Mouse (Mus musculus) bone marrow, adult 2 months (tissue): ENCODE results near the gene Aldh9a1.

Experiments used
- CTCF ChIP-seq: fragments of 200-500 bp; IDR thresholded peaks from 2 replicates; pipeline ENCODE4 v1.5.1; 2011; ENCODE audit warnings: low read length, control low read depth; ENCODE audit not compliant: control insufficient read depth, insufficient read depth
- POLR2A ChIP-seq: fragments of 200-500 bp; IDR thresholded peaks from 2 replicates; pipeline ENCODE4 v1.6.1; 2011; ENCODE audit warnings: low read depth, mild to moderate bottlenecking, control low read depth, low read length, borderline replicate concordance; ENCODE audit not compliant: control insufficient read depth

GRCm38 (mm10) chr1:167385636-167386035, 35.8 kb downstream of the Aldh9a1 start:
- TF ChIP-seq CTCF (no peak), POLR2A (no peak)
